Mouse (Mus musculus): ENCODE results near the gene Ttf2. TPM values are rescaled to one million over a fixed set of nuclear protein-coding genes. Genes with fewer than 3 reads are reported as not detected.
A peak's percentile ranks its signal among the peaks of the same experiment; 100 is the strongest.

The Ttf2 gene
- polyA plus RNA-seq, 1 experiment from 2014 or later = 3.3 TPM

DNA sequence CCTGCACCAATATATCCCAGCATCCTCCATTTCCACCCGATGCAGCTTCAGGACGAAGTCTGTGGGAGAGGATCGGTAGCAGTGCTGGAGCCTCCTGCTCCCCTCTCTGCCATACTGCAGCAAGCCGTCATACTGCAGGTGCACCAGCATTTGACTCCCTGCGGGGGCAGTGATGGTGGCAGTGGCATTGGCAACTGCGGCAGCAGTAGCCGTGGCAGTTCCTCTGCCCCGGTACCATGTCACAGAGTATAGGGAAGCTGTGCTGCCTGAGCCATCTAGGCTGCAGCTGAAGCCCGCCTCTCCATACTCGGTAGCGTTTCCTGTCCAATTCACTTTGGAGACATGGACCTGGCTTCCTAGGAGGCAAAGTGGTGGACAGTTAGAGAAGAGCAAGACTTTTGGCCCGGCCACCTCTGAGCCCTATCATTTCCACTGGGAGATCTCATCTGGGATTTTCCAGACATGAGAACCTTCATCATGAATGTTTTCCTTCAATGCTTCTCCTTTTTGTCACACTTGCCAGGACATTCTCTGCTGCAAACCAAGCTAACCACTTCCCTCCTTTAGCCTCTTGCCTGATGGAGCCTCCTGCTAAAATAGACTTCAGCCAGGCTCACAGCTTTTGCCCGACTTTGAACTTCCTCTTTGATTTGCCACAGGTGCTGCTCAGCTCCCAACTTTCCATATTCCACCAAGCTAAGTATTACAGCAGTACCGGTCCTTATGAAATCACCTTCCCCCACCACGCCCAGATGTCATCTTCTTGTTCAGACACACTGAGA is 34.3 kb upstream of the Ttf2 start:
- ATAC-seq (no peak), DNase-seq (no peak)
- H3K27me3 ChIP-seq (ENCODE audit: insufficient read depth, low read length) = no peaks in the 10 kb centered on the region
- H3K4me2 ChIP-seq (ENCODE audit: low read depth, low read length) = no peak overlapping the region
- H3K9ac ChIP-seq (replicated peaks) = no peak overlapping the region
- 39% methylated on average over 15 of the region's 15 CpGs for WGBS (ENCODE audit: insufficient replicate concordance)
- H3K4me3 ChIP-seq (ENCODE audit: low read depth, low read length) = no peak overlapping the region
- no peaks in the 10 kb centered on the region for H3K9me3 ChIP-seq (ENCODE audit: low read length)
- H3K27ac ChIP-seq (ENCODE audit: low read depth) = no peak overlapping the region
- H3K36me3 ChIP-seq (replicated peaks; ENCODE audit: insufficient read depth, low read length) = no peaks in the 10 kb centered on the region
- H3K4me1 ChIP-seq (ENCODE audit: insufficient read depth) = no peaks in the 10 kb centered on the region
- TF ChIP-seq EP300 (IDR thresholded peaks at IDR 0.05; ENCODE audit: low read depth) (no peak), CTCF (IDR thresholded peaks at IDR 0.05; ENCODE audit: low read depth) (0 out of 2 replicates have a peak, but pooled peaks have one; percentile 8)

DNA sequence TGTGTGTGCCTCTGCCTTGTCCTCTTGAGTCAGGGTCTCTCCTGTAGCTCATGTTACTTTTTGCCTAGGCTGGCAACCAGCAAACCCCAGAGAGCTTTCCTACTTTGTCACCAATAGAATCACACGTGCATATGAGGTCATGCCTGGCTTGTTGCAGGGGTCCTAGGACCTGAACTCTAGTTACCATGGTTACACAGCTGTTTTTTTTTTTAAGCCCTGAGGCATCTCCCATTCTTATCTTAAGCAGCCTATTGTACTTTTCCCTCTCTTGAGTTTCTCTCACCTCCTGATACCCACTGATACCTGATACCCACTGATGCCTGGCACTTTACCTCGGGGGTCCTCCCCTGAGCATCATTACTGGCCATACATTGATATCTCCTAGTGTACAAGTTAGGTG is 30.3 kb upstream of the Ttf2 start:
- peaks cover 3% of the 10 kb centered on the region; the same call in 1 of the 2 replicates for H3K4me1 ChIP-seq (ENCODE audit: insufficient read depth)
- H3K27ac ChIP-seq (ENCODE audit: low read depth) = no peak overlapping the region
- H3K9me3 ChIP-seq (ENCODE audit: low read length) = no peaks in the 10 kb centered on the region
- H3K9ac ChIP-seq (replicated peaks) = no peak overlapping the region
- no peak for TF ChIP-seq EP300 (IDR thresholded peaks at IDR 0.05; ENCODE audit: low read depth)
- no peak for TF ChIP-seq CTCF (IDR thresholded peaks at IDR 0.05; ENCODE audit: low read depth)
- ATAC-seq = no peak
- H3K27me3 ChIP-seq (ENCODE audit: insufficient read depth, low read length) = no peaks in the 10 kb centered on the region
- 28% methylated on average over 2 of the region's 2 CpGs for WGBS (ENCODE audit: insufficient replicate concordance)
- no peak overlapping the region for H3K4me3 ChIP-seq (ENCODE audit: low read depth, low read length)
- H3K36me3 ChIP-seq (replicated peaks; ENCODE audit: insufficient read depth, low read length) = no peaks in the 10 kb centered on the region
- H3K4me2 ChIP-seq (ENCODE audit: low read depth, low read length) = no peak overlapping the region
- DNase-seq = no peak

DNA sequence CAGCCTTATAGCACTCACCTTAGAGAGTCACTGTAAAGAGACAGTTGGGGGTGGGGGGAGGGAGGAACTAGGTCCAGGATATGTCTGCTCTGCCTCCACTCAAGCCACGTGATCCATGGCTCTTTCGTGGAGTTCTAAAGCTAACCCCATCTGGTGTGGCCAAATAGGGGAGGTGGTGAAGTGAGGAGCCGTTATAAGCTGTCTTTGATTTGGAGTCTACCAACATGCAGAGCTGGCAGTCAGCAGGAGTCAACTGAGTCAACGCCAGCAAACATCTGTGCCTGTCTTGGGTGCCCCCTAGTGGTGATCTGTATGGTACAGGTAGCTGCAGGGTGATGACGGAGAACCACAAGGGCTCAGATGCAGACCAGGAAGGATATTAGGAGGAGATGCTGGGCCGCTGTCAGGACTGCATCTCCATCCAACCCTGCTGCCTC is 29.5 kb upstream of the Ttf2 start:
- Histone ChIP-seq H3K36me3 (replicated peaks; ENCODE audit: insufficient read depth, low read length) (no peaks in the 10 kb centered on the region), H3K27me3 (ENCODE audit: insufficient read depth, low read length) (no peaks in the 10 kb centered on the region), H3K9ac (replicated peaks) (no peak overlapping the region), H3K4me2 (ENCODE audit: low read depth, low read length) (no peak overlapping the region), H3K4me3 (ENCODE audit: low read depth, low read length) (no peak overlapping the region), H3K9me3 (ENCODE audit: low read length) (no peaks in the 10 kb centered on the region), H3K27ac (ENCODE audit: low read depth) (no peak overlapping the region), H3K4me1 (ENCODE audit: insufficient read depth) (peaks cover 6% of the 10 kb centered on the region; the same call in 1 of the 2 replicates)
- whole genome bisulfite sequencing (ENCODE audit: insufficient replicate concordance) = 19% methylated on average over 6 of the region's 6 CpGs
- no peak for TF ChIP-seq EP300 (IDR thresholded peaks at IDR 0.05; ENCODE audit: low read depth)
- peak; percentile 91 for TF ChIP-seq CTCF (IDR thresholded peaks at IDR 0.05; ENCODE audit: low read depth)
- peak; percentile 77 for DNase-seq
- peak; percentile 63; the same call in 1 of the 2 replicates for ATAC-seq

DNA sequence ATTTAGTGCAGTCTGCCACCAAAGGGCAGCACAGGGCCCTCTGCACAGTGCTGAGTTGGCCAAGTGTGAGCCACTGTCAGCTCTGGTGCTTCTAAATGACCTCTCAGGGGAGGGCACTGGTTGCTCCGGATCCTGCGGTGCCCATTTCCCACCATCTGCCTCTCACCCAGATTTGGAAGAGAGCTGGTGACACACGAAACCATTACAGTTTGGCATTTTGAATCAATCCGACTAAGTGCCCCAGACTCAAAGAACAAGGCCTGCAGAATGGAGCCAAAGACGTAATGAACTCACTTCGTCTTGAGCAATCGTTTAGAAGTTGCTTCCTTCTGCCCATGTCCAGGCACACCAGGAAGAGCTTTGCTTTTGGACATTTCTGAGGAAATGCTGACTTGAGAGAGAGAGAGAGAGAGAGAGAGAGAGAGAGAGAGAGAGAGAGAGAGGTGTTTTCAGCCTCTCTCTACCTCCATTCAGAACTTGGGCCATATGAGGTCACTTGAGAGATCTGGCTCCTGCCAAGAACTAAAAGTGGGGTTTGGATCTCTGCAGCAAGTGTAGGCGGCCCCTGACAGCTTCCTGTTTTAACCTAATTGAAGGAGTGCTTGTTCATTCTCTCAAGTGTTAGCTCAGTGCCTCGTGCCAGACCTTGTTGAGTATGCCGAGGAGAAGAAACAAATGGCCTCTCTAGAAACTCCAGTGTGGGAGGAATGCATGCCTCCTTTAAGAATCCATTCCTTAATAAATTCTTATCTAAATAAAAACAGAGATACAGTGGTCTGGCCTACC is 28.5 kb upstream of the Ttf2 start:
- no peak for TF ChIP-seq CTCF (IDR thresholded peaks at IDR 0.05; ENCODE audit: low read depth)
- no peak for TF ChIP-seq EP300 (IDR thresholded peaks at IDR 0.05; ENCODE audit: low read depth)
- no peaks in the 10 kb centered on the region for H3K27me3 ChIP-seq (ENCODE audit: insufficient read depth, low read length)
- ATAC-seq (no peak), DNase-seq (no peak)
- H3K4me3 ChIP-seq (ENCODE audit: low read depth, low read length) = no peak overlapping the region
- 0 out of 2 replicates have a peak overlapping the region, but pooled peaks have one; percentile 29 for H3K27ac ChIP-seq (ENCODE audit: low read depth)
- no peaks in the 10 kb centered on the region for H3K36me3 ChIP-seq (replicated peaks; ENCODE audit: insufficient read depth, low read length)
- H3K4me1 ChIP-seq (ENCODE audit: insufficient read depth) = peaks cover 9% of the 10 kb centered on the region; the same call in 1 of the 2 replicates
- WGBS (ENCODE audit: insufficient replicate concordance) = 55% methylated on average over 10 of the region's 10 CpGs
- H3K4me2 ChIP-seq (ENCODE audit: low read depth, low read length) = no peak overlapping the region
- H3K9ac ChIP-seq (replicated peaks) = no peak overlapping the region
- no peaks in the 10 kb centered on the region for H3K9me3 ChIP-seq (ENCODE audit: low read length)

DNA sequence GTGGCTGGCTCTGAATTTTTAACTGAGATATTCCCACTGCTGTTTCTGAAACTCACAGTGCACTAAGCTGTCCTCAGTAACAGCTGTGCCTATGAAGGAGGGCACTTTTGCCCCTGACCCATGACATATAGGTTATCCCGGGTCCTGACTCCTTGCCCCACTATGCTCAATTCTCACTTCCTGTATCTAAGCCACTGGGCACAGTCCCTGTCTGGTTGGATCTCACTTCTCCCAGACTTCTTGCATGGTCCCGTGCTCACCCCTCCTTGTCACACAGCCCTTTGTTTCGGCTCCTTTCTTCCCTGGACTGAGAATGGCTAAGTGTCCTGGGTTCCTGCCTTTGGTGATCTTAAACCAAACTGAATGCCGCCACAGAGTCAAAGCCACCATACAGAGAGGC is 24.8 kb upstream of the Ttf2 start:
- H3K4me1 ChIP-seq (ENCODE audit: insufficient read depth) = peaks cover 9% of the 10 kb centered on the region; the same call in 1 of the 2 replicates
- H3K4me3 ChIP-seq (ENCODE audit: low read depth, low read length) = no peak overlapping the region
- 65% methylated on average over 4 of the region's 4 CpGs for WGBS (ENCODE audit: insufficient replicate concordance)
- no peak overlapping the region for H3K27ac ChIP-seq (ENCODE audit: low read depth)
- TF ChIP-seq EP300 (IDR thresholded peaks at IDR 0.05; ENCODE audit: low read depth) (no peak), CTCF (IDR thresholded peaks at IDR 0.05; ENCODE audit: low read depth) (no peak)
- no peaks in the 10 kb centered on the region for H3K36me3 ChIP-seq (replicated peaks; ENCODE audit: insufficient read depth, low read length)
- 0 out of 2 replicates have a peak, but pooled peaks have one; percentile 21 for ATAC-seq
- no peak overlapping the region for H3K4me2 ChIP-seq (ENCODE audit: low read depth, low read length)
- H3K9ac ChIP-seq (replicated peaks) = no peak overlapping the region
- no peaks in the 10 kb centered on the region for H3K27me3 ChIP-seq (ENCODE audit: insufficient read depth, low read length)
- DNase-seq = no peak
- no peaks in the 10 kb centered on the region for H3K9me3 ChIP-seq (ENCODE audit: low read length)

DNA sequence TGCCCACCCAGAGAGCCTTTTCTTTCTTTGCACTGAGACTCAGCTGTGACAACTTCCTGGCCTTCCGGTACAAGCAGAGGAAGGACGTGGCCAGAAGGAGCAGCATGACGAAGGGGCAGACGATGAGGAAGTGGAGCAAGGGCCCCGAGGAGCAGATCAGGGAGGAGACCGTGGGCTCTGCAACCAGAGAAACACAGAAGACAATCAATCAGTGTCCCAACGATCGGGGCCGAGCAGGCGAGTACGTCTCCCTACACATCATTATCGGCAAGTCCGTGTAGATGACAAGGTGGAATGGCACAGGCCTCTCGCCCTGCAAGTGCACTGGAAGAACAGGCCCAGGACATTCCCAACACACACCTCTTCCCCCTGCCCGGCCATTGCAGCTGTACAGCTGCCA is 24.3 kb upstream of the Ttf2 start:
- ATAC-seq = peak; percentile 38; the same call in 1 of the 2 replicates
- Histone ChIP-seq H3K4me1 (ENCODE audit: insufficient read depth) (peaks cover 9% of the 10 kb centered on the region; the same call in 1 of the 2 replicates), H3K4me2 (ENCODE audit: low read depth, low read length) (no peak overlapping the region), H3K4me3 (ENCODE audit: low read depth, low read length) (no peak overlapping the region), H3K27me3 (ENCODE audit: insufficient read depth, low read length) (no peaks in the 10 kb centered on the region), H3K9me3 (ENCODE audit: low read length) (no peaks in the 10 kb centered on the region), H3K36me3 (replicated peaks; ENCODE audit: insufficient read depth, low read length) (no peaks in the 10 kb centered on the region), H3K9ac (replicated peaks) (no peak overlapping the region), H3K27ac (ENCODE audit: low read depth) (0 out of 2 replicates have a peak overlapping the region, but pooled peaks have one; percentile 22)
- peak; percentile 34 for DNase-seq
- 24% methylated on average over 15 of the region's 15 CpGs for WGBS (ENCODE audit: insufficient replicate concordance)
- TF ChIP-seq CTCF (IDR thresholded peaks at IDR 0.05; ENCODE audit: low read depth) (no peak), EP300 (IDR thresholded peaks at IDR 0.05; ENCODE audit: low read depth) (no peak)

All from liver, postnatal 0 days (tissue).